Mouse (Mus musculus): ENCODE measurements around the gene Tlr9. TPM values are rescaled to one million over a fixed set of nuclear protein-coding genes. Genes with fewer than 3 reads are reported as not detected.

Tlr9 gene
- polyA plus RNA-seq, 1 experiment from 2014 or later, result 0.16 TPM

DNA sequence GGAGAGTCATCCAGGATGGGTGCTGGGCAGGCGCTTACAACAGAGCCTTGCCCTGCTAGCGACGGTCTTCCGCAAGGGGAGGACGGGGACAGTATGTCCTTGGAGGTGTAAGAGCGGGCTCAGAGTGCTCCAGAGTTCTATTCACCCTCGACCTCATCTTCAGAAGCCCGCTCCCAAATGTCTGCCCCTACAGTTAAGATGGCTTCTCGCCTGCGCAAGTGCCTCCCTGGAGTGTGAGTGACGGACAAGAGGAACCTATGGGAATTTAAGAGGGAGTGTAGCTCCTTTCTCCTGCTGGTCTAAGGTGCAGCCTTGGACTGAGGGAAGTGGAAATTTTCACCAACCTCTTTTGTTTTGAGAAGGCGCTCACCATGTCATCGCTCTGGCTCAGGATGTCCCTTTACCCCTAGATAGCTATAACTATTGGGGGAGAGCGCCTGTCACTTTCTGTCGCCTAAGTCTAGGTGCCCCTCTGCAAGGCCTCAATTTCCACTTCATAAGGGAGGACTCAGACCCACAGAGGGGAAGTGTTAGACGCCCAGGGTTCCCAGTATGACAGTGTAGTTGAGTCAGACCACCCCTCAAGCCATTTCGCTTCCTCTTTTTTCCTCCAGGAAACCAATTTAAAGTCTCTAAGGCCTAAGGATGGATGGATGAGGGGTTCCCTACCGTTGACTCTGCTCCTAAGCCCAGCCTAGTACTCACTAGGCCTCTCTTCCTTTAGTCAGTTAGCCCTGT lies 22.7 kb upstream of the Tlr9 start, which contains the start of gene Ppm1m:
Ppm1m (minus strand) TSS at position 212 of the 738 bp plus-strand sequence.
- H3K4me3 ChIP-seq (ENCODE audit: low read depth, low read length), result peak within 1 kb of the TSS; percentile 69
- 37% methylated on average over 18 of the region's 18 CpGs for WGBS (ENCODE audit: insufficient replicate concordance)

DNA sequence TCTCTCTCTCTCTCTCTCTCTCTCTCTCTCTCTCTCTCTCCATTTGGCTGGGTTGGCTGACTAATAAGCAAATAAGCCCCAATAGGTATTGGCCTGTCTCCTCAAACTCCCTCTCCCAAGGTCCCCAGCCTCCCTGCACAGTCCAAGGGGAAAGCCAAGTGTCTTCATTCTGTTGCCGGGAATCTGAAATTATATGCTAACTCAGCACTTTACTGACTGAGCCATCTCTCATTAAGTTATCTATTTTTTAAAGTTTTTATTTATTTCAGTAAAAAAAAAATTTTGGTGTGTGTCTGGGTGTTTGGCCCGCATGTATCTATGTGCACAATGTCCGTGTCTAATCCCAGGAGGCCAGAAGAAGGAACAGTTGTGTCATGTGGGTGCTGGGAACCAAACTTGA lies 20.5 kb upstream of the Tlr9 start:
- Histone ChIP-seq H3K4me2 (ENCODE audit: low read depth, low read length) (peak overlapping the region; percentile 93), H3K4me1 (ENCODE audit: insufficient read depth) (peaks cover 35% of the 10 kb centered on the region), H3K27ac (ENCODE audit: low read depth) (no peak overlapping the region)

More for the DNA sequence above, 22.7 kb upstream of the Tlr9 start, which contains the start of gene Ppm1m:
- TF ChIP-seq CTCF (IDR thresholded peaks at IDR 0.05; ENCODE audit: low read depth) (no peak), EP300 (IDR thresholded peaks at IDR 0.05; ENCODE audit: low read depth) (no peak)
- Histone ChIP-seq H3K27ac (ENCODE audit: low read depth) (peak within 1 kb of the TSS; percentile 56), H3K9me3 (ENCODE audit: low read length) (no peaks in the 10 kb centered on the region), H3K9ac (replicated peaks) (peak within 1 kb of the TSS; percentile 71), H3K27me3 (ENCODE audit: insufficient read depth, low read length) (no peaks in the 10 kb centered on the region), H3K4me2 (ENCODE audit: low read depth, low read length) (peak within 1 kb of the TSS; percentile 85), H3K4me1 (ENCODE audit: insufficient read depth) (peaks cover 35% of the 10 kb centered on the region), H3K36me3 (replicated peaks; ENCODE audit: insufficient read depth, low read length) (peaks cover 12% of the 10 kb centered on the region)
- no peak for DNase-seq
- peak; percentile 10; the same call in 1 of the 2 replicates for ATAC-seq

DNA sequence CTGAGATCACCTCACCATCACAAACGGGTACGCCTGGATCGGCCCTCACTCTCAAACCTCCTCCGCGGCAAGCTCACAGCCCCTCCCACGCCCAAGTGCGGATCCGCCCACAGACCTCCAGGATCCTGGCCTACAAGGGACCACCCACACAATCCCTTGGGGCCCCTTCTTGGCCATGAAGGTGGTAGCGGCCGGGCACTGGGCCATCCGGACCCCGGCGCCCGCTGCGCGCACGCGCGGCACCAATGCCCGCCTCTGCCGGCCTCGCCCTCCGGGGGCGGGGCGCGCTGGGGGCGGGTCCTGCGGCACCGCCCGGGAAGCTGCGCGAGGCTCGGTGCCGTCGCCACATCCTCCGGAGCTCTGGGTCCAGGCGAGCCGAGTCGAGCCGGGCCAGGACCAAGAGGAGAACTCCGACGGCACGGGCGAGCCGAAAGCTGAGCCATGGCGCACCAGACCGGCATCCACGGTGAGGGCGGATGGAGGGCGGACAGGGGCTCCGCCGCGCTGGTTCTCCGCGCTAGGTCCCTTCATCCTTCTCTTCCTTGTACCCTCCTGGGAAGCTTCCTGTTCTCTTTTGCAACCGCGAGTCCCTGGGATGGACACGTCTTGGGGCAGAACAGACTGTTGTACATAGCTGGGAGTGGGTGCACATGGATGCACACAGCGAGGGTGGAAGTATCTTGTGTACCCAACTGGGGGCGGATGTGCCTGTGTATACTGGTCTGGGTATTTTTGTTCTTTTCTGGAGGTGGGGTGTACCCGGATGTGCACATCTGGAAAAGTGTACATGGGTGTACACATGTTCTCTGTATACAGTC lies 19.4 kb upstream of the Tlr9 start, which contains the start of gene Twf2:
Twf2 (plus strand) TSS at position 290 of the 818 bp plus-strand sequence.
- Histone ChIP-seq H3K4me3 (ENCODE audit: low read depth, low read length) (peak within 1 kb of the TSS; percentile 70), H3K9me3 (ENCODE audit: low read length) (no peaks in the 10 kb centered on the region), H3K9ac (replicated peaks) (peak within 1 kb of the TSS; percentile 71), H3K4me2 (ENCODE audit: low read depth, low read length) (peak within 1 kb of the TSS; percentile 93), H3K4me1 (ENCODE audit: insufficient read depth) (peaks cover 33% of the 10 kb centered on the region), H3K36me3 (replicated peaks; ENCODE audit: insufficient read depth, low read length) (0 out of 2 replicates have a peak, but pooled peaks cover 5% of the 10 kb centered on the region), H3K27ac (ENCODE audit: low read depth) (peak within 1 kb of the TSS; percentile 39), H3K27me3 (ENCODE audit: insufficient read depth, low read length) (no peaks in the 10 kb centered on the region)
- 2% methylated on average over 55 of the region's 61 CpGs for WGBS (ENCODE audit: insufficient replicate concordance)
- TF ChIP-seq CTCF (IDR thresholded peaks at IDR 0.05; ENCODE audit: low read depth), result no peak
- TF ChIP-seq EP300 (IDR thresholded peaks at IDR 0.05; ENCODE audit: low read depth), result no peak
- DNase-seq (peak; percentile 90), ATAC-seq (peak; percentile 88)

More for the DNA sequence above, 20.5 kb upstream of the Tlr9 start:
- TF ChIP-seq EP300 (IDR thresholded peaks at IDR 0.05; ENCODE audit: low read depth), result no peak
- TF ChIP-seq CTCF (IDR thresholded peaks at IDR 0.05; ENCODE audit: low read depth), result no peak
- Histone ChIP-seq H3K27me3 (ENCODE audit: insufficient read depth, low read length) (no peaks in the 10 kb centered on the region), H3K9me3 (ENCODE audit: low read length) (no peaks in the 10 kb centered on the region), H3K36me3 (replicated peaks; ENCODE audit: insufficient read depth, low read length) (0 out of 2 replicates have a peak, but pooled peaks cover 2% of the 10 kb centered on the region), H3K4me3 (ENCODE audit: low read depth, low read length) (no peak overlapping the region), H3K9ac (replicated peaks) (no peak overlapping the region)
- 77% methylated on average over 3 of the region's 3 CpGs for WGBS (ENCODE audit: insufficient replicate concordance)
- DNase-seq (no peak), ATAC-seq (no peak)

DNA sequence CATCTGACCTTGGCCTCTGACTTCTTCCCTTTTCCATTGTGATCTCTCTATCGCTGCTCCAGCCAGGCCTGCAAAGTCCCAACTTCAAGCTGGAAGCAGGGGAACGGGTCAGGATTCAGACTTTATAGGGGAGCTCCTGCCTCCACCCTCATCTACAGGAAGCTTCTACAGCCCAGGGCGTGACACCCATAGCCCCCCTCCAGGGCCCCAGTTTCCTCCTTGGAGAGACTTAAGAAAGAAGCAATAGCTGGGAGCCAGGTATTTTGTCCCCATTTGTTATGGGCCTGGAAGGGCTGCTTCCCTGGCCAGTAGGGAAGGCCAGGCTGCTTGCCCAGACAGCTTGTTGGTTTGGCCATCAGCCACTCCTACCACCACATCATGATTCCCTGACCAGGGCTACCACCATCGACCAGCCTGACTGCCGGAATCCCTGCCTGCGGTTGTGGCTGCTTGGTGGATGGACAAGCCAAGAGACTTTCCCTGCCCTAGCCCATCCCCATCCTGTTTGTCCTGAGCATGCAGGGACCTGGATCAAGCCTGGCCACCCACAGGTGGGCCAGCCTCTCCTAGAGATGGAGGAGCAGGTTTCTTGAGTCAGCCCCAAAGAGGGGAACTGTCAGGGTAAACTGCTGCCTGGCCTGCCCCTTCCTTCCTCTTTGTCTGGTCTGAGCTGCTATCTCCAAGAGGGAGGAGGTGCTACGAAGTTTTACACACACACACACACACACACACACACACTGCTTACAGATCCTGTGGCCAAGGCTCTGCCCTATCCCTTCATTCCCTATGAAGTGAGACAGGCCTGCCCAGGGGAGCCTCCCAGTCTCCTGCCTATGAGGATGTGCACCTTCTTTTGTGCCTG lies 18.2 kb upstream of the Tlr9 start:
- Histone ChIP-seq H3K36me3 (replicated peaks; ENCODE audit: insufficient read depth, low read length) (0 out of 2 replicates have a peak, but pooled peaks cover 5% of the 10 kb centered on the region), H3K4me2 (ENCODE audit: low read depth, low read length) (peak overlapping the region; percentile 93), H3K4me1 (ENCODE audit: insufficient read depth) (peaks cover 24% of the 10 kb centered on the region), H3K4me3 (ENCODE audit: low read depth, low read length) (peak overlapping the region; percentile 70), H3K9ac (replicated peaks) (peak overlapping the region; percentile 60), H3K9me3 (ENCODE audit: low read length) (no peaks in the 10 kb centered on the region), H3K27me3 (ENCODE audit: insufficient read depth, low read length) (no peaks in the 10 kb centered on the region), H3K27ac (ENCODE audit: low read depth) (peak overlapping the region; percentile 31)
- WGBS (ENCODE audit: insufficient replicate concordance), result 31% methylated on average over 7 of the region's 7 CpGs
- no peak for DNase-seq
- TF ChIP-seq EP300 (IDR thresholded peaks at IDR 0.05; ENCODE audit: low read depth) (no peak), CTCF (IDR thresholded peaks at IDR 0.05; ENCODE audit: low read depth) (no peak)
- ATAC-seq, result no peak

DNA sequence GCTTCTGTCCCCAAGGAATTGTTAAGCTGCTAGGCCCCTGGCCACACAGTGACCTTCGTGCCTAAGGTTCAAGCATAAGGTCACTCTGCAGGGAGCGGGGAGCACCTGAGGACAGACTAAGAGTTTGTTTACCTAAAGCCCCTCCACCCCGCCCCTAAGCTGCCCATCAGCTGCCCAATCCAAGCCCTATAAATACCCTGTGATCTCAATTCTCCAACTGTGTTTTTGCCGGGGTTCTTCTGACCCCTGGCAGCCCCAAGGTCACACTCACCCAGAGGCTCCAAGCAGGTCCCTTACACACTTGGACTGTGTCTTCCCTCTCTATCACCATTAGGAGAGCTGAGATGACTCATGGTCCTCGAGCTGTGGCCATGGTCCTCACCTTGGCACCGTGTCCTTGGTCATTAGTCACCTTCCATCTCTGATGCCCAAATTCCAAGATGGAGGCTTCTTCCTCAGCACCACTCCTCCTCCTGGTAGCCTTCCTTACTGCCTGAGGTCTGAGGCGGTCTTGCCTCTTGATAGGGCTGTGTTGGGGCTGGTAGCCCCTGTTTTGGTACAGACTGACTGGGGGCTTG lies 16.6 kb upstream of the Tlr9 start:
- DNase-seq (no peak), ATAC-seq (no peak)
- Histone ChIP-seq H3K9ac (replicated peaks) (no peak overlapping the region), H3K4me1 (ENCODE audit: insufficient read depth) (peaks cover 15% of the 10 kb centered on the region), H3K27ac (ENCODE audit: low read depth) (no peak overlapping the region), H3K4me2 (ENCODE audit: low read depth, low read length) (no peak overlapping the region), H3K27me3 (ENCODE audit: insufficient read depth, low read length) (no peaks in the 10 kb centered on the region), H3K9me3 (ENCODE audit: low read length) (no peaks in the 10 kb centered on the region), H3K36me3 (replicated peaks; ENCODE audit: insufficient read depth, low read length) (0 out of 2 replicates have a peak, but pooled peaks cover 5% of the 10 kb centered on the region), H3K4me3 (ENCODE audit: low read depth, low read length) (no peak overlapping the region)
- TF ChIP-seq EP300 (IDR thresholded peaks at IDR 0.05; ENCODE audit: low read depth), result no peak
- no peak for TF ChIP-seq CTCF (IDR thresholded peaks at IDR 0.05; ENCODE audit: low read depth)
- 73% methylated on average over 7 of the region's 7 CpGs for WGBS (ENCODE audit: insufficient replicate concordance)

Data from liver, postnatal 0 days (tissue).